Mouse (Mus musculus): Measurements from ENCODE around the gene Dars2.

DNA sequence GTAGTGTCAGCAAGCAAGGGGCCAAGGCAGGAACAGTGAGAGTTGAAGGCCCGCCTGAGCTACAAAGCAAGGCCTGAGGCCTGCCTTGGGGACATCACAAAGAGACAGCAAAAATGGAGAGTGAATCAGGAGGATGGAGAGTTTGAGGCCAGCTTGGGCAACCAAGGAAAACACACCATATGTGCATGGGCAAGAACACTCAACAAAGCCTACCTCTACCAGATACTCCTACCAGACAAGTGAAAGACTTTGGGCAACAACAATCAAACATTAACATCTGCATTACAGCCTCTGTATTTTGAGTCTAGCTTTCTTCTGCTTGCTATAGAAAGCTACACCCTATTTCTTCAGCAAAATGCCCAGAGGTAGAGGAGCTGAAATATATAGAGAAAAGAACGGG is 62.4 kb downstream of the Dars2 start:
- TF ChIP-seq POLR2A (IDR thresholded peaks at IDR 0.05; ENCODE audit: control insufficient read depth in 1 of 2, insufficient read depth in 1 of 2, low read depth in 1 of 2, low read length in 2 of 2, poor library complexity in 1 of 2), result no peak
- no peak for TF ChIP-seq TCF12 (IDR thresholded peaks at IDR 0.05; ENCODE audit: low read depth, low read length)
- TF ChIP-seq HCFC1 (IDR thresholded peaks at IDR 0.05; ENCODE audit: low read depth, low read length), result no peak
- no peak for TF ChIP-seq CTCF (IDR thresholded peaks at IDR 0.05 in 2 of 3, conservative IDR thresholded peaks at IDR 0.05 in 1 of 3; ENCODE audit: control insufficient read depth in 1 of 3, insufficient read depth in 1 of 3, low read depth in 2 of 3, low read length in 3 of 3, poor library complexity in 1 of 3, severe bottlenecking in 1 of 3)
- no peak for TF ChIP-seq ELF1 (IDR thresholded peaks at IDR 0.05; ENCODE audit: low read depth, low read length)
- no peak for TF ChIP-seq TAL1 (IDR thresholded peaks at IDR 0.05; ENCODE audit: low read length)
- TF ChIP-seq USF1 (IDR thresholded peaks at IDR 0.05; ENCODE audit: low read depth, low read length), result no peak
- no peak for TF ChIP-seq MXI1 (IDR thresholded peaks at IDR 0.05; ENCODE audit: low read depth, low read length)
- no peak for TF ChIP-seq TBP (IDR thresholded peaks at IDR 0.05; ENCODE audit: low read depth, low read length)
- no peak for TF ChIP-seq NELFE (IDR thresholded peaks at IDR 0.05; ENCODE audit: low read depth, low read length)
- TF ChIP-seq EP300 (IDR thresholded peaks at IDR 0.05; ENCODE audit: low read depth in 1 of 2, low read length in 2 of 2), result no peak
- no peak for TF ChIP-seq POLR2AphosphoS2 (IDR thresholded peaks at IDR 0.05; ENCODE audit: low read length)
